Mouse (Mus musculus) spleen, postnatal 10 days (tissue): ENCODE results near the gene Wdfy4.
A peak's percentile ranks its signal among the peaks of the same experiment; 100 is the strongest.

Source experiments
- DNase-seq, 2 experiments: peaks; one replicate each; pipeline ENCODE4 v3.0.0; 2021 to 2022; ENCODE audit warnings: low spot score in 2 of 2

Gene Wdfy4

DNA sequence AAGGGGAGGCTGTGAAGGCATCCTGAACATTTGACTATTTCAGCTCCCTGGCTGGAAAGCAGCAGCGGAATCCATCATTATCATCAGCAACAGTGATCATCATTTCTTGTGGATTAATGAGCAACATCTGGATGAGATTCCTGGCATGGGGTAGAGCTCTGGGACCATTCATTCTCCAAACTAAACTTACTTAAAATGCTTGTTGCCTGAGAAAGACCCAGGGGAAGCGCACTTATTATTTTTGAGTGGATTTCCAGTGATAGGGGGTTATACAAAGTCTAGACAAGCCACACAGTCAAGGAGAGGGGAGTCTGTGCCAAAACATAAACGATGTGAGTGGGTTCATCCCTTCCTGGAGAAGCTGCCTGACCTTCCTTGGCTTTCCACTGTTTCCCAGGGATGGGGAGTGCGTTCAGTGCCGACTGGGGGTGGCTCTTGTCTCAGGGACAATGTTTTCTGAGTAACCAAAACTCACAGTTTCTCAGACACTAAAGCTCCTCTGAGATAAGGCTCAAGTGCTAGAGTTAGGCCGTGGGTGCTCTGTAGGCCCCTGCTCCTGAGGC is 201.1 kb downstream of the Wdfy4 start:
- no peak for DNase-seq

DNA sequence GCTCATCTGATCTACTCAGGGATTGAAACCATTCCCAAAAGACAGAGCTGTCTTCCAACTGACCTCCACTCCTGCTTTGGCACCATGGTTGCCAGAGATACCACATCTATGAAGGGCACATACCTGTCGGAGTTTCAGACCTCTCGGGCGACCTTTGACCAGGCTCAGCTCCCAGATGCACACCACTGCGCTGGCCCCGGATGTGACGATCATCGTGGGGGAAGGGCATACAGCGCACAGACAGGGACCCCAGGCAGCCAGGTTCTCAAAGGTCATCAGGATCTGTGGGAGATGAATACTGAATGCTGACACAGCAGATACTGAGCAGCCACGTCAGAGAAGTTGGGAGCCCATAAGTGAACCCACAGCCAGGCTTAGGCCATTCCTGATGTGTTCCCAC is 214.6 kb downstream of the Wdfy4 start:
- no peak for DNase-seq

GRCm38 (mm10) chr14:32964742-32965141 is 220.6 kb downstream of the Wdfy4 start:
- no peak for DNase-seq

DNA sequence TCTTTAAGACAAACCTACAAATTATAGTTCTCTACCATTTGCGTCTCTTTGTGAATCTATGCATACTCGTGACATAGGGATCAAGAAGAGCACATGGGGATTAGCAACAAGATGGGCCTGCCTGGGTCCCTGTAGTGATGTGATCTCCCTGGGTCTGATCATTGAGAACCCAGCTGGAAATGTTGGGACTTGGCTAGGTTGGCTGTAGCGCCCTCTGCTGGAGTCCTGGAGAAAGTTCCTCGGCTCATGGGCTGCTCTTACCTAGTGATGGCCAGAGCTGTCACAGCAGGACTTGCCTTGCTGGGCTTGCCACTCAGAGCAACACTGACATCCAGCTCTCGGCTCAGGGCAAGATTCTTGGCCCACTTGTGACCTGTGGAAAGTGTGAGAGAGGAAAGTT is 224.8 kb downstream of the Wdfy4 start:
- peak in 1 of 2 experiments; percentile 50 for DNase-seq

GRCm38 (mm10) chr14:32958671-32959070 is 226.6 kb downstream of the Wdfy4 start:
- no peak for DNase-seq

DNA sequence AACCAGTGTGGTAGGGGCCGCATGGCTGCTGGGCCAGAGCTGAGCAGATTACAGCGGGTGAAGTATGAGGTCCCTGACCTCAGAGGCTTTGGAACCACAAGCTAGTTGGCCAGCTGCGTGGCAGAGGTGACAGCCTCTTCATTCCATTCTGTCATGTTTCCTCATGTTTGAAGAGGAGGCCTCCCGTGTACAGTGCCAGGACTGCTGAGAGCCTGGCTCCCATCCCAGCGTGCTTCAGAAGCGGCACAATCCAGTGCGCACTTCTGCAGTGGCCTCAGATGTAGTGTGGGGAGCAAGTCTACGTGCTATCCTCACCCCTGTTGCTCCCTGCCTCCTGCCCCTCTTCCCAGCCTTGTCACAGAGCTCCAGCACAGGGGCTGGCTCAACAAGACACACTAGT is 228.8 kb downstream of the Wdfy4 start:
- DNase-seq, result no peak

GRCm38 (mm10) chr14:32950312-32951301 is 234.7 kb downstream of the Wdfy4 start:
- DNase-seq, result peak in 1 of 2 experiments; percentile 44

- no peak for DNase-seq
Observed at GRCm38 (mm10) chr14:32947512-32947911, 237.8 kb downstream of the Wdfy4 start.

GRCm38 (mm10) chr14:32939217-32939616 is 246.1 kb downstream of the Wdfy4 start:
- DNase-seq, result no peak

- no peak for DNase-seq
Observed at GRCm38 (mm10) chr14:32934064-32934463, 251.2 kb downstream of the Wdfy4 start.

DNA sequence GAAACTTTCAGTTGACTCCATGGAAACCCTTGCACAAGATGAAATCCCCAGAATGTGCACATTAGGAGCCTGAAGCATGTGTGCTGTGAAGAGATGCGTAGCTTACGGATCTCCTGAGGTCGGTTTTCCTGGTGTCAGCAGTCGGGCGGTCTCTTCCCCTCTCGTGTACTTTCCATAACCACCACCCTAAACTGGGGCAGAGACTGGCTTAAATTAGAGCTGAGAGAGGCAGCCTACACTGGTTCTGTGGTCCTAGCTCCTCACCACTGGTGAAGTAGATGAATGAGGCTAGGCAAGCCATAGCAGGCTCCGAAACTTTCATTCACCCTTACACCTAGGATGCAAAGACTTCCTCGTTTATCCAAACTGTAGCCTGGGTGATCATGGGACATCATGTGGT is 253.1 kb downstream of the Wdfy4 start:
- no peak for DNase-seq

- no peak for DNase-seq
Observed at GRCm38 (mm10) chr14:32931709-32932108, 253.6 kb downstream of the Wdfy4 start.

DNA sequence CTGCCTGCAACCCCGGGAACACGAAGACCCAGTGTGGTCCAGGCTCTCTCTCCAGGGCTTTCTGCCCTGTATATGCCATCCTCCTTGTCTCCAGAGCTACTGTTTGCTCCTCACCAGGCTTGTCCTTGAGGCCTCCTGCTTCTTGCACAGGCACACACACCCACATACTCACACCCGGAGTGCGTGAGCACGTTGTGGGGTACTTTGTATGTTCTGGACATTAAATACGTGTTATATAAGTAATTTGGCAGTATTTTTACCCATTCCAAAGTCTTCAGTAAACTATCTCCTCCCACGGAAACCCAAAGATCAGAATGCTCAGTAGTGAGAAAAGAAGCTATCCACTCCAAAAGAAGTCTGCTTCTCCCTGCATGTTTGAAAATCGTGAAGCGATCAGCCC is 261.4 kb downstream of the Wdfy4 start:
- no peak for DNase-seq

DNA sequence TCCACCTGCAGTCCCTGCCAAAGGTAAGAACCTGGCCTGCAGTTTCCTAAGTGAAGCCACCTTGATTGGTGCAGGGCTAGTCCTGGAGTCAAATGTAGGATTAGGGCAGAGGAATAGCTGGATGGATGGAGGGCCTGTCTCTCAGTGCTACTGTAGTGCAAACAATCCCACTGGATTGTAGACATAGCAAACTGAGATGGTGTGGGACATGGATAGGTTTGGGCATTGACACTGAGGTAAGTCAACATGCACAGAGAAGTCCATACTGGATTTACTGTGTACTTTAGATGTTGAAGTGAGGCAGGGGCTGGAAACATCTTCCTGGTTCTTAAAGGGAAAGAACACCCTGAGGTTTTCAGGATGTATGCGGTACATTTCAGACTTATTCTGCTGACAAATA is 267.4 kb downstream of the Wdfy4 start:
- DNase-seq, result no peak

DNA sequence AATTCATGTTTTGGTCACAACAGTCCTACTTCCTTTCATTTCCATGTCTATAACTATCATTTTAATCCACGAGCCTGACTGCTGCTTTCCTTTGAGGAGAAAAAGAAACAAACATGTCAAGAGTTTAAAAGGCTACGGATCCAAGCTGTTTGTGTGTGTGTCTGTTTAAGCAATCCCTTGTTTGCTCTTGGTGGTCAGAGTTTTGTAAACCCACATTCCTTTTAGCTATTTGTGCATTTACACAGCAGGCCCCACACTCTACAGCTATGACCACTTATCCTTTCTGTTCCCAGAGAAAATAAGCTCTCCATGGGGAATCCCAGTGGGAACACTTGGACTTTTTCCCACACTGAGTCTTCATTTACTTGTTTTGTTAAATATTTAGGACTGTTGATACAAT is 269.9 kb downstream of the Wdfy4 start:
- DNase-seq, result no peak

- DNase-seq, result no peak
Observed at GRCm38 (mm10) chr14:32911187-32911586, 274.1 kb downstream of the Wdfy4 start.
